Mouse (Mus musculus) CH12.LX (cell line): Measurements from ENCODE around the gene Ppig. TPM values are rescaled to one million over a fixed set of nuclear protein-coding genes. Genes with fewer than 3 reads are reported as not detected.

Source experiments
- DNase-seq: peaks from one replicate; pipeline ENCODE4 v3.0.0-alpha.2; 2013; ENCODE audit errors: extremely low read depth
- H3K27ac ChIP-seq: 2 replicates; pipeline ENCODE4 v1.5.1; 2012; ENCODE audit warnings: low read depth, mild to moderate bottlenecking, control low read depth, moderate library complexity; ENCODE audit not compliant: insufficient read depth
- H3K27me3 ChIP-seq: replicated peaks from 2 replicates; pipeline ENCODE3; 2012; ENCODE audit warnings: inconsistent platforms
- H3K36me3 ChIP-seq, 2 experiments: replicated peaks in 1 of 2; 2 replicates each; pipeline versions ENCODE3 to v1.6.1; 2012; ENCODE audit warnings: inconsistent platforms in 1 of 2, low read length in 1 of 2, mild to moderate bottlenecking in 1 of 2, mixed read lengths in 1 of 2, moderate library complexity in 1 of 2; ENCODE audit not compliant: control insufficient read depth in 1 of 2, insufficient read depth in 1 of 2
- H3K4me1 ChIP-seq, 2 experiments: 2 replicates each; pipeline ENCODE4 v1.6.1; 2012; ENCODE audit warnings: inconsistent platforms in 1 of 2, moderate library complexity in 1 of 2; ENCODE audit not compliant: insufficient read depth in 2 of 2, control insufficient read depth in 1 of 2
- H3K4me2 ChIP-seq: 2 replicates; pipeline ENCODE4 v1.6.1; 2012; ENCODE audit warnings: low read depth, mild to moderate bottlenecking, control low read depth; ENCODE audit not compliant: poor library complexity, insufficient read depth, severe bottlenecking
- H3K4me3 ChIP-seq, 3 experiments: fragments of 150-350 bp in 1 of 3; sonication (generic) in 1 of 3; replicated peaks in 1 of 3; 2 replicates each; pipeline versions ENCODE3 to v1.5.1; 2011 to 2012; ENCODE audit warnings: low read depth in 2 of 3, low read length in 2 of 3, mild to moderate bottlenecking in 2 of 3, moderate library complexity in 2 of 3, control low read depth in 1 of 3, improper control_type of control experiment in 1 of 3, inconsistent platforms in 1 of 3, mixed read lengths in 1 of 3; ENCODE audit not compliant: poor library complexity in 1 of 3
- H3K79me2 ChIP-seq: replicated peaks from 2 replicates; pipeline ENCODE4 v1.6.1; 2012; ENCODE audit warnings: mild to moderate bottlenecking, moderate library complexity; ENCODE audit not compliant: control insufficient read depth, poor library complexity, insufficient read depth, severe bottlenecking; ENCODE audit errors: extremely low read depth
- H3K9ac ChIP-seq: 2 replicates; pipeline ENCODE4 v1.6.1; 2012; ENCODE audit warnings: low read depth, mild to moderate bottlenecking, control low read depth, moderate library complexity; ENCODE audit not compliant: insufficient read depth
- H3K9me3 ChIP-seq: replicated peaks from 2 replicates; pipeline ENCODE3; 2012; ENCODE audit warnings: low read length, inconsistent platforms, mixed read lengths
- CTCF ChIP-seq, 2 experiments: IDR thresholded peaks in 1 of 2; conservative IDR thresholded peaks in 1 of 2; 2 replicates each; pipeline ENCODE4 v1.5.1; 2011 to 2012; ENCODE audit warnings: low read depth in 2 of 2, low read length in 2 of 2, improper control_type of control experiment in 1 of 2, inconsistent platforms in 1 of 2, mild to moderate bottlenecking in 1 of 2, moderate library complexity in 1 of 2
- EP300 ChIP-seq: IDR thresholded peaks from 2 replicates; pipeline ENCODE4 v1.6.1; 2011; ENCODE audit warnings: low read length, improper control_type of control experiment
- ETS1 ChIP-seq: conservative IDR thresholded peaks from 2 replicates; pipeline ENCODE4 v1.6.1; 2012; ENCODE audit warnings: low read depth, mild to moderate bottlenecking, inconsistent platforms, low read length, improper control_type of control experiment, moderate library complexity
- IRF4 ChIP-seq: IDR thresholded peaks from 2 replicates; pipeline ENCODE4 v1.6.1; 2014; ENCODE audit warnings: low read depth, mild to moderate bottlenecking, inconsistent platforms, low read length, improper control_type of control experiment
- JUN ChIP-seq: IDR thresholded peaks from 2 replicates; pipeline ENCODE4 v1.6.1; 2011; ENCODE audit warnings: low read depth, mild to moderate bottlenecking, low read length, improper control_type of control experiment, moderate library complexity; ENCODE audit not compliant: insufficient read depth
- KAT2A ChIP-seq: IDR thresholded peaks from 2 replicates; pipeline ENCODE4 v1.6.1; 2012; ENCODE audit warnings: low read length, improper control_type of control experiment, inconsistent platforms; ENCODE audit not compliant: insufficient replicate concordance
- MAX ChIP-seq: IDR thresholded peaks from 2 replicates; pipeline ENCODE4 v1.6.1; 2011; ENCODE audit warnings: low read length, improper control_type of control experiment
- MYC ChIP-seq: IDR thresholded peaks from 2 replicates; pipeline ENCODE4 v1.6.1; 2011; ENCODE audit warnings: low read depth, mild to moderate bottlenecking, improper control_type of control experiment, low read length
- NRF1 ChIP-seq: IDR thresholded peaks from 2 replicates; pipeline ENCODE4 v1.6.1; 2014; ENCODE audit warnings: low read depth, mild to moderate bottlenecking, inconsistent platforms, low read length, improper control_type of control experiment, moderate library complexity
- RAD21 ChIP-seq: IDR thresholded peaks from 2 replicates; pipeline ENCODE4 v1.6.1; 2011; ENCODE audit warnings: low read depth, mild to moderate bottlenecking, low read length, improper control_type of control experiment, moderate library complexity
- SIN3A ChIP-seq: IDR thresholded peaks from 2 replicates; pipeline ENCODE4 v1.6.1; 2012; ENCODE audit warnings: low read length, improper control_type of control experiment, inconsistent platforms
- SMC3 ChIP-seq: IDR thresholded peaks from 2 replicates; pipeline ENCODE4 v1.6.1; 2011; ENCODE audit warnings: low read depth, low read length, improper control_type of control experiment
- TCF12 ChIP-seq: IDR thresholded peaks from 2 replicates; pipeline ENCODE4 v1.6.1; 2014; ENCODE audit warnings: low read depth, mild to moderate bottlenecking, inconsistent platforms, low read length, improper control_type of control experiment
- ZNF384 ChIP-seq: IDR thresholded peaks from 2 replicates; pipeline ENCODE4 v1.6.1; 2012; ENCODE audit warnings: low read depth, low read length, improper control_type of control experiment, inconsistent platforms
- dilution Hi-C: fragments of 300-500 bp; cut with MboI; formaldehyde crosslinking; loops from 2 replicates; pipeline ENCODE4 v1.14.3; 2020; ENCODE audit warnings: low sequenced_read_pairs; ENCODE audit not compliant: extremely low pct_unique_long_range_greater_than_20kb, extremely low pct_ligation_motif_present
- in situ Hi-C: fragments of 300-500 bp; cut with MboI; formaldehyde crosslinking; loops from 3 replicates; pipeline ENCODE4 v1.14.3; 2019; ENCODE audit warnings: low sequenced_read_pairs, low pct_ligation_motif_present, low pct_unique_long_range_greater_than_20kb, mixed read lengths
- polyA plus RNA-seq: library from polyadenylated mRNA; unstranded; fragments of >175 nt; gene quantifications from 2 replicates; pipeline ENCODE4 v1.2.1, GENCODE M21; 2012; ENCODE audit warnings: low read depth; ENCODE audit not compliant: insufficient read length
- total RNA-seq, 2 experiments: library from RNA; depleted of rRNA; stranded (reverse); fragments of 300-350 nt in 1 of 2; fragments of >200 nt in 1 of 2; gene quantifications; 2 replicates each; pipeline ENCODE4 v1.2.3; 2012 to 2014

The Ppig gene
- total and polyA plus RNA-seq, 3 experiments: 10.3 to 180 (median 12.9) TPM

- peak overlapping the region in 2 of 3 experiments; percentile 26 to 37 for H3K4me3 ChIP-seq
- peak overlapping the region; percentile 48; the same call in 1 of the 2 replicates for H3K9ac ChIP-seq
These were observed 55.9 kb downstream of the Ppig start for GRCm38 (mm10) chr2:69777985-69778835.

GRCm38 (mm10) chr2:69778836-69779177, 56.5 kb downstream of the Ppig start:
- peaks cover 3% of the 10 kb centered on the region for H3K9me3 ChIP-seq
- peaks cover 3 to 15% of the 10 kb centered on the region in 2 experiments; a peak in 3 of 4 replicates for H3K4me1 ChIP-seq
- no peaks in the 10 kb centered on the region for H3K27me3 ChIP-seq
- H3K9ac ChIP-seq: 0 out of 2 replicates have a peak overlapping the region, but pooled peaks have one; percentile 48
- TF ChIP-seq CTCF (conservative IDR thresholded peaks at IDR 0.05 in 1 of 2, IDR thresholded peaks at IDR 0.05 in 1 of 2; ENCODE audit: low read depth in 2 of 2, low read length in 2 of 2) (peak; percentile 25 to 57; a peak in 3 of 4 replicates), RAD21 (peak; percentile 46), SMC3 (peak; percentile 20), JUN (no peak)
- no peak overlapping the region for H3K27ac ChIP-seq
- peak; percentile 48 for DNase-seq
- dilution Hi-C loops (no loop called here), in situ Hi-C loops (loop anchor here (25.0 kb wide), 1 partner anchor 142 kb away; the partner anchor contains the start of gene Bbs5)
- H3K4me3 ChIP-seq: no peak overlapping the region
- H3K4me2 ChIP-seq: no peak overlapping the region
- no peaks in the 10 kb centered on the region for H3K79me2 ChIP-seq
- H3K36me3 ChIP-seq: peaks cover 2 to 29% of the 10 kb centered on the region in 2 experiments

More at GRCm38 (mm10) chr2:69777985-69778835, 55.9 kb downstream of the Ppig start:
- dilution Hi-C loops (no loop called here), in situ Hi-C loops (loop anchor here (25.0 kb wide), 1 partner anchor 141 kb away; the partner anchor contains the start of gene Bbs5)
- no peaks in the 10 kb centered on the region for H3K79me2 ChIP-seq
- no peaks in the 10 kb centered on the region for H3K27me3 ChIP-seq
- H3K36me3 ChIP-seq: peaks cover 2 to 34% of the 10 kb centered on the region in 2 experiments
- peak overlapping the region; percentile 28; the same call in 1 of the 2 replicates for H3K27ac ChIP-seq
- H3K4me2 ChIP-seq: peak overlapping the region; percentile 38
- peak; percentile 21 for DNase-seq
- no peak for TF ChIP-seq EP300
- TF ChIP-seq JUN: no peak
- no peak for TF ChIP-seq MYC
- TF ChIP-seq NRF1: no peak
- TF ChIP-seq MAX: no peak
- peak in 1 of 2 experiments; percentile 12; a peak in 1 of 4 replicates for TF ChIP-seq CTCF (conservative IDR thresholded peaks at IDR 0.05 in 1 of 2, IDR thresholded peaks at IDR 0.05 in 1 of 2; ENCODE audit: low read depth in 2 of 2, low read length in 2 of 2)
- peak; percentile 65 for TF ChIP-seq ZNF384
- no peak for TF ChIP-seq IRF4
- TF ChIP-seq ETS1: no peak
- no peak for TF ChIP-seq SIN3A
- no peak for TF ChIP-seq KAT2A
- no peak for TF ChIP-seq SMC3
- TF ChIP-seq TCF12: no peak
- TF ChIP-seq, all 38 proteins: peak for 2
- H3K4me1 ChIP-seq: peaks cover 3 to 15% of the 10 kb centered on the region in 2 experiments; a peak in 3 of 4 replicates
- H3K9me3 ChIP-seq: peaks cover 7% of the 10 kb centered on the region
